Mouse (Mus musculus): ENCODE results near the gene Yod1. TPM values are rescaled to one million over a fixed set of nuclear protein-coding genes. Genes with fewer than 3 reads are reported as not detected.
A peak's percentile ranks its signal among the peaks of the same experiment; 100 is the strongest.

Yod1 gene
- polyA plus RNA-seq, 1 experiment from 2014 or later = 15.0 TPM

GRCm38 (mm10) chr1:130729153-130729552, 12.0 kb downstream of the Yod1 start, which contains the start of gene Pfkfb2:
Gene Pfkfb2 (minus strand): TSS chr1:130729253.
- WGBS = 70% methylated on average over 2 of the region's 2 CpGs
- TF ChIP-seq CTCF (IDR thresholded peaks at IDR 0.05) (no peak), EP300 (IDR thresholded peaks at IDR 0.05) (no peak)
- Histone ChIP-seq H3K27me3 (replicated peaks; ENCODE audit: insufficient read depth, low read length) (no peaks in the 10 kb centered on the region), H3K4me2 (replicated peaks; ENCODE audit: low read depth, low read length) (no peak within 1 kb of the TSS), H3K9me3 (ENCODE audit: low read length) (no peaks in the 10 kb centered on the region), H3K4me1 (ENCODE audit: insufficient read depth, low read depth, low read length) (no peaks in the 10 kb centered on the region; the same call in 1 of the 2 replicates), H3K9ac (replicated peaks; ENCODE audit: low read depth) (no peak within 1 kb of the TSS), H3K4me3 (ENCODE audit: low read depth, low read length) (no peak within 1 kb of the TSS), H3K27ac (ENCODE audit: low read length) (no peak within 1 kb of the TSS), H3K36me3 (ENCODE audit: insufficient read depth, low read length) (no peaks in the 10 kb centered on the region)
- no peak for ATAC-seq
- DNase-seq (ENCODE audit: low spot score) = no peak

GRCm38 (mm10) chr1:130731741-130732337, 14.7 kb downstream of the Yod1 start, which contains the start of gene AA986860:
Gene AA986860 (plus strand): TSS chr1:130731976.
- Histone ChIP-seq H3K27me3 (replicated peaks; ENCODE audit: insufficient read depth, low read length) (no peaks in the 10 kb centered on the region), H3K9me3 (ENCODE audit: low read length) (no peaks in the 10 kb centered on the region), H3K4me3 (ENCODE audit: low read depth, low read length) (peak within 1 kb of the TSS; percentile 44), H3K36me3 (ENCODE audit: insufficient read depth, low read length) (no peaks in the 10 kb centered on the region), H3K27ac (ENCODE audit: low read length) (peak within 1 kb of the TSS; percentile 86), H3K9ac (replicated peaks; ENCODE audit: low read depth) (peak within 1 kb of the TSS; percentile 43), H3K4me2 (replicated peaks; ENCODE audit: low read depth, low read length) (peak within 1 kb of the TSS; percentile 54), H3K4me1 (ENCODE audit: insufficient read depth, low read depth, low read length) (peaks cover 3% of the 10 kb centered on the region; the same call in 1 of the 2 replicates)
- ATAC-seq (peak; percentile 88), DNase-seq (ENCODE audit: low spot score) (peak; percentile 94)
- TF ChIP-seq EP300 (IDR thresholded peaks at IDR 0.05) = no peak
- no peak for TF ChIP-seq CTCF (IDR thresholded peaks at IDR 0.05)
- WGBS = 11% methylated on average over 10 of the region's 10 CpGs

- no peaks in the 10 kb centered on the region for H3K9me3 ChIP-seq (ENCODE audit: low read length)
- no peaks in the 10 kb centered on the region for H3K27me3 ChIP-seq (replicated peaks; ENCODE audit: insufficient read depth, low read length)
- peaks cover 3% of the 10 kb centered on the region; the same call in 1 of the 2 replicates for H3K4me1 ChIP-seq (ENCODE audit: insufficient read depth, low read depth, low read length)
- peak overlapping the region; percentile 54 for H3K4me2 ChIP-seq (replicated peaks; ENCODE audit: low read depth, low read length)
- peak overlapping the region; percentile 43 for H3K9ac ChIP-seq (replicated peaks; ENCODE audit: low read depth)
- WGBS = 59% methylated on average over 13 of the region's 13 CpGs
- ATAC-seq = no peak
- H3K36me3 ChIP-seq (ENCODE audit: insufficient read depth, low read length) = no peaks in the 10 kb centered on the region
- H3K27ac ChIP-seq (ENCODE audit: low read length) = peak overlapping the region; percentile 86
- TF ChIP-seq CTCF (IDR thresholded peaks at IDR 0.05) = no peak
- no peak for TF ChIP-seq EP300 (IDR thresholded peaks at IDR 0.05)
- DNase-seq (ENCODE audit: low spot score) = no peak
- H3K4me3 ChIP-seq (ENCODE audit: low read depth, low read length) = peak overlapping the region; percentile 44
These were observed 15.9 kb downstream of the Yod1 start for GRCm38 (mm10) chr1:130732706-130733658.

GRCm38 (mm10) chr1:130733671-130734070, 16.5 kb downstream of the Yod1 start:
- TF ChIP-seq EP300 (IDR thresholded peaks at IDR 0.05) (peak; percentile 67), CTCF (IDR thresholded peaks at IDR 0.05) (no peak)
- 64% methylated on average over 4 of the region's 4 CpGs for WGBS

GRCm38 (mm10) chr1:130734452-130734851, 17.3 kb downstream of the Yod1 start:
- Histone ChIP-seq H3K4me3 (ENCODE audit: low read depth, low read length) (peak overlapping the region; percentile 44), H3K4me1 (ENCODE audit: insufficient read depth, low read depth, low read length) (peaks cover 3% of the 10 kb centered on the region; the same call in 1 of the 2 replicates), H3K27me3 (replicated peaks; ENCODE audit: insufficient read depth, low read length) (no peaks in the 10 kb centered on the region), H3K9ac (replicated peaks; ENCODE audit: low read depth) (0 out of 2 replicates have a peak overlapping the region, but pooled peaks have one; percentile 32), H3K9me3 (ENCODE audit: low read length) (no peaks in the 10 kb centered on the region), H3K27ac (ENCODE audit: low read length) (peak overlapping the region; percentile 86), H3K36me3 (ENCODE audit: insufficient read depth, low read length) (no peaks in the 10 kb centered on the region), H3K4me2 (replicated peaks; ENCODE audit: low read depth, low read length) (peak overlapping the region; percentile 54)
- DNase-seq (ENCODE audit: low spot score) (peak; percentile 61), ATAC-seq (0 out of 2 replicates have a peak, but pooled peaks have one; percentile 2)
- no peak for TF ChIP-seq CTCF (IDR thresholded peaks at IDR 0.05)
- TF ChIP-seq EP300 (IDR thresholded peaks at IDR 0.05) = no peak
- WGBS = 25% methylated on average over 5 of the region's 5 CpGs

More at GRCm38 (mm10) chr1:130733671-130734070, 16.5 kb downstream of the Yod1 start:
- no peaks in the 10 kb centered on the region for H3K9me3 ChIP-seq (ENCODE audit: low read length)
- H3K4me2 ChIP-seq (replicated peaks; ENCODE audit: low read depth, low read length) = peak overlapping the region; percentile 54
- no peaks in the 10 kb centered on the region for H3K36me3 ChIP-seq (ENCODE audit: insufficient read depth, low read length)
- no peaks in the 10 kb centered on the region for H3K27me3 ChIP-seq (replicated peaks; ENCODE audit: insufficient read depth, low read length)
- H3K27ac ChIP-seq (ENCODE audit: low read length) = peak overlapping the region; percentile 86
- ATAC-seq (peak; percentile 76), DNase-seq (ENCODE audit: low spot score) (peak; percentile 88)
- H3K4me3 ChIP-seq (ENCODE audit: low read depth, low read length) = peak overlapping the region; percentile 44
- peak overlapping the region; percentile 43; the same call in 1 of the 2 replicates for H3K9ac ChIP-seq (replicated peaks; ENCODE audit: low read depth)
- peaks cover 3% of the 10 kb centered on the region; the same call in 1 of the 2 replicates for H3K4me1 ChIP-seq (ENCODE audit: insufficient read depth, low read depth, low read length)

- TF ChIP-seq CTCF (IDR thresholded peaks at IDR 0.05) (no peak), EP300 (IDR thresholded peaks at IDR 0.05) (peak; percentile 74)
- no peak for ATAC-seq
- 21% methylated on average over 8 of the region's 8 CpGs for whole genome bisulfite sequencing
- peak; percentile 51 for DNase-seq (ENCODE audit: low spot score)
- H3K4me1 ChIP-seq (ENCODE audit: insufficient read depth, low read depth, low read length) = peaks cover 4% of the 10 kb centered on the region; the same call in 1 of the 2 replicates
- H3K27ac ChIP-seq (ENCODE audit: low read length) = peak overlapping the region; percentile 86
- H3K4me3 ChIP-seq (ENCODE audit: low read depth, low read length) = peak overlapping the region; percentile 44
- H3K27me3 ChIP-seq (replicated peaks; ENCODE audit: insufficient read depth, low read length) = no peaks in the 10 kb centered on the region
- peak overlapping the region; percentile 54 for H3K4me2 ChIP-seq (replicated peaks; ENCODE audit: low read depth, low read length)
- H3K9me3 ChIP-seq (ENCODE audit: low read length) = no peaks in the 10 kb centered on the region
- no peaks in the 10 kb centered on the region for H3K36me3 ChIP-seq (ENCODE audit: insufficient read depth, low read length)
- H3K9ac ChIP-seq (replicated peaks; ENCODE audit: low read depth) = 0 out of 2 replicates have a peak overlapping the region, but pooled peaks have one; percentile 32
These were observed 17.7 kb downstream of the Yod1 start for GRCm38 (mm10) chr1:130734852-130735251.
